Mouse (Mus musculus) heart, embryonic 16.5 days (tissue): ENCODE data around the gene Lrrtm4. TPM values are rescaled to one million over a fixed set of nuclear protein-coding genes. Genes with fewer than 3 reads are reported as not detected.

ENCODE experiments used
- ATAC-seq: fragments of 200-750 bp; cut with Nextera tagmentation; replicated peaks from 2 replicates; pipeline ENCODE4 v1.8.0; 2017; ENCODE audit warnings: moderate number of reproducible peaks; ENCODE audit not compliant: insufficient read depth, low FRiP score; ENCODE audit errors: extremely low read depth
- H3K27ac ChIP-seq: fragments of 300-500 bp; sonication (generic); 2 replicates; pipeline ENCODE4 v1.5.1; 2014; ENCODE audit warnings: mild to moderate bottlenecking, low read length, control low read depth, moderate library complexity
- H3K27me3 ChIP-seq: fragments of 300-500 bp; sonication (generic); 2 replicates; pipeline ENCODE4 v1.6.1; 2014; ENCODE audit warnings: low read length, mixed read lengths; ENCODE audit not compliant: control insufficient read depth, insufficient read depth
- H3K36me3 ChIP-seq: fragments of 300-500 bp; sonication (generic); 2 replicates; pipeline ENCODE4 v1.6.1; 2014; ENCODE audit not compliant: control insufficient read depth, insufficient read depth
- H3K4me1 ChIP-seq: fragments of 300-500 bp; sonication (generic); 2 replicates; pipeline ENCODE4 v1.6.1; 2014; ENCODE audit warnings: low read length, mixed read lengths; ENCODE audit not compliant: control insufficient read depth, insufficient read depth
- H3K4me2 ChIP-seq: fragments of 300-500 bp; sonication (generic); 2 replicates; pipeline ENCODE4 v1.6.1; 2014; ENCODE audit warnings: low read depth, mild to moderate bottlenecking, control low read depth, low read length
- H3K4me3 ChIP-seq: fragments of 300-500 bp; sonication (generic); 2 replicates; pipeline ENCODE4 v1.5.1; 2014; ENCODE audit warnings: mild to moderate bottlenecking, control low read depth, low read length
- H3K9ac ChIP-seq: fragments of 300-500 bp; sonication (generic); 2 replicates; pipeline ENCODE4 v1.6.1; 2014; ENCODE audit warnings: low read length, control low read depth
- H3K9me3 ChIP-seq: fragments of 300-500 bp; sonication (generic); replicated peaks from 2 replicates; pipeline ENCODE4 v1.6.1; 2016; ENCODE audit warnings: low read length; ENCODE audit not compliant: control insufficient read depth
- WGBS: fragments of 180-500 bp; shearing (Covaris S2); extraction: QIAGEN DNeasy Blood & Tissue Kit; methylation state at CpG from one replicate; pipeline ENCODE4 v1.1.7; 2014; 5-methylcytosine and 5-hydroxymethylcytosine counted together
- polyA plus RNA-seq: library from polyadenylated mRNA; unstranded; fragments of >200 nt; fragmentation: Nextera tagmentation; extraction: Ambion mirVana; gene quantifications from 2 replicates; pipeline ENCODE4 v1.2.1, GENCODE M21; 2015

Lrrtm4 gene
- polyA plus RNA-seq, 1 experiment from 2014 or later = 0.30 TPM

DNA sequence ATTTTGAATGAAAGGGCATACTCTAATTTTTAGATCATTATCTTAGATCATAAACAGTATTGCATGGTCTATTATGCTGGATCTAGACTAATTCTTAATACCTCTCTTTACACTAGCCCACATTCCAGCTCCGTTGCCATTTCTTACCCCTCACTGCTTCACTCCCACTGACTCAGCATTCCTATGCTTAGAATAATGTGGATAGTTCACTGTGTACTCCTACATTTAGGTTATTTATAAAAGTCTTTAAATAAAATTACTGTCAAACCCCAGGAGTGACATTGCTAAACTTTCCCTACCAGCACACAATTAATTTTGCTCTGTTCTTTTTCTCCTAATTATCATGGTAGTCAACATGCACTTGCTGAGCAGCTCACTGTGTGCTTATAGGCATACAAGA, 107.7 kb downstream of the Lrrtm4 start:
- no peak overlapping the region for H3K9ac ChIP-seq
- no peak overlapping the region for H3K27ac ChIP-seq
- no peak overlapping the region for H3K4me3 ChIP-seq
- no peaks in the 10 kb centered on the region for H3K36me3 ChIP-seq
- H3K9me3 ChIP-seq = 0 out of 2 replicates have a peak, but pooled peaks cover 2% of the 10 kb centered on the region
- no peak overlapping the region for H3K4me2 ChIP-seq
- WGBS = 83% methylated on average over 1 of the region's 1 CpGs
- H3K4me1 ChIP-seq = no peaks in the 10 kb centered on the region
- no peaks in the 10 kb centered on the region for H3K27me3 ChIP-seq
- ATAC-seq = no peak

- Histone ChIP-seq H3K9me3 (no peaks in the 10 kb centered on the region), H3K4me2 (no peak overlapping the region), H3K4me3 (no peak overlapping the region), H3K27ac (no peak overlapping the region), H3K27me3 (no peaks in the 10 kb centered on the region), H3K36me3 (no peaks in the 10 kb centered on the region), H3K4me1 (no peaks in the 10 kb centered on the region), H3K9ac (no peak overlapping the region)
- 63% methylated on average over 4 of the region's 4 CpGs for WGBS
- ATAC-seq = no peak
Observed at GRCm38 (mm10) chr6:80162585-80162984, 143.9 kb downstream of the Lrrtm4 start.

DNA sequence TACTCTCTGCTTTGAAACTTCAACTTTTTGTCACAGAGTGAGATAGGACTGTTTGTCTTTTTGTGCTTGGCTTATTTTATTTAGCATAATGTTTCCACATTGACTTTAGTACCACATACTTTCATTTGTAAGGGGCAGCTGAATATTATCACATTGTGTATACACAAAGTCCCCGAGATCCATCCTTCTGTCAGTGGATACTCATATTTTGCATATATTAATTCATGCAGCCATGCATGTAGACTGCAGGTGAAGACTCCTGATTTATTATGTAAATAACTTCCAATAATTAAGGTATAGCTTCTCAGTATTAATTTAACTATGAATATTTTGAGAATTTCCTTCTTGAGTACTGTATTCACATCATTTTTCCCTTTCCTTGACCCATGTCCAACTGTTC, 163.2 kb downstream of the Lrrtm4 start:
- Histone ChIP-seq H3K36me3 (no peaks in the 10 kb centered on the region), H3K4me1 (no peaks in the 10 kb centered on the region), H3K4me3 (no peak overlapping the region), H3K4me2 (no peak overlapping the region), H3K27ac (no peak overlapping the region), H3K27me3 (no peaks in the 10 kb centered on the region), H3K9ac (no peak overlapping the region), H3K9me3 (no peaks in the 10 kb centered on the region)
- 80% methylated on average over 1 of the region's 1 CpGs for WGBS
- ATAC-seq = no peak

GRCm38 (mm10) chr6:80182353-80182752, 163.7 kb downstream of the Lrrtm4 start:
- WGBS = 82% methylated on average over 2 of the region's 2 CpGs
- H3K4me2 ChIP-seq = no peak overlapping the region

DNA sequence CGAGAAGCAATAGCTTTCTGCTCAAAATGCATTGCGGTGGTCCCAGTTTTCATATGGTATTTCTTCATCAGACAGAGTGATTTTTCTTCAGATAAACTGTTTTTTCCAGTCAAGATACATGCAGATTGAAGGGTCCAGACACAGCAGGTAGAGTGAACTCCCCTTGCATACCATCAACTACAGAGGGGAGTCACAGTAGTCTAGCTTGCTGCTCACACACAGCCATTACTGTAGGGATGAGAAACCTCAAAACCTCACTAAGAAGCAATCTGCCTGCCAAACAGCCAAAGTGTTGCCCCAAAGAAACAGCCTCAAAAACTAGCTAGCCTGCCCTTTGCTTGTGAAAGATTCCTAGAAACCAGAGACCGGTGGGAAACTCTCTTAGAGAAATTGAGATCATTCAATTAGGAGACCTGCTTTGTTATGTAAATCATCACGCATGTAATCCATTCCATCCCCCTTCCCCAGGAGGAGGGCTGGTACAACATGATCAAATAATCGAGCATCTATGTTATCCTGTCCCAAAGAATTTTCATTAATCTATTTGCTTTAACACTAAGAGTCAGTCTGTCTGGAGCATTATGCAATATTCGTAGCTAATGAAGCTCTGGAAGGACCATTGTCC, 166.9 kb downstream of the Lrrtm4 start:
- no peaks in the 10 kb centered on the region for H3K4me1 ChIP-seq
- H3K27ac ChIP-seq = no peak overlapping the region
- H3K9ac ChIP-seq = no peak overlapping the region
- no peak for ATAC-seq
- H3K9me3 ChIP-seq = no peaks in the 10 kb centered on the region
- no peaks in the 10 kb centered on the region for H3K36me3 ChIP-seq
- H3K4me3 ChIP-seq = no peak overlapping the region
- 69% methylated on average over 6 of the region's 6 CpGs for WGBS
- H3K4me2 ChIP-seq = no peak overlapping the region
- H3K27me3 ChIP-seq = no peaks in the 10 kb centered on the region

More at GRCm38 (mm10) chr6:80182353-80182752, 163.7 kb downstream of the Lrrtm4 start:
- Histone ChIP-seq H3K4me1 (no peaks in the 10 kb centered on the region), H3K27ac (no peak overlapping the region), H3K27me3 (no peaks in the 10 kb centered on the region), H3K4me3 (no peak overlapping the region), H3K36me3 (no peaks in the 10 kb centered on the region), H3K9ac (no peak overlapping the region), H3K9me3 (no peaks in the 10 kb centered on the region)
- no peak for ATAC-seq

- WGBS = 73% methylated on average over 1 of the region's 1 CpGs
Observed at GRCm38 (mm10) chr6:80186791-80187190, 168.1 kb downstream of the Lrrtm4 start.

GRCm38 (mm10) chr6:80209476-80209875, 190.8 kb downstream of the Lrrtm4 start:
- Histone ChIP-seq H3K4me1 (no peaks in the 10 kb centered on the region), H3K9me3 (0 out of 2 replicates have a peak, but pooled peaks cover 2% of the 10 kb centered on the region), H3K27ac (no peak overlapping the region), H3K4me3 (no peak overlapping the region), H3K4me2 (no peak overlapping the region), H3K27me3 (no peaks in the 10 kb centered on the region), H3K9ac (no peak overlapping the region), H3K36me3 (no peaks in the 10 kb centered on the region)
- no peak for ATAC-seq
- 51% methylated on average over 2 of the region's 2 CpGs for WGBS

More at GRCm38 (mm10) chr6:80186791-80187190, 168.1 kb downstream of the Lrrtm4 start:
- no peak for ATAC-seq
- Histone ChIP-seq H3K4me1 (no peaks in the 10 kb centered on the region), H3K4me3 (no peak overlapping the region), H3K27ac (no peak overlapping the region), H3K27me3 (no peaks in the 10 kb centered on the region), H3K9me3 (no peaks in the 10 kb centered on the region), H3K36me3 (no peaks in the 10 kb centered on the region), H3K9ac (no peak overlapping the region), H3K4me2 (no peak overlapping the region)

DNA sequence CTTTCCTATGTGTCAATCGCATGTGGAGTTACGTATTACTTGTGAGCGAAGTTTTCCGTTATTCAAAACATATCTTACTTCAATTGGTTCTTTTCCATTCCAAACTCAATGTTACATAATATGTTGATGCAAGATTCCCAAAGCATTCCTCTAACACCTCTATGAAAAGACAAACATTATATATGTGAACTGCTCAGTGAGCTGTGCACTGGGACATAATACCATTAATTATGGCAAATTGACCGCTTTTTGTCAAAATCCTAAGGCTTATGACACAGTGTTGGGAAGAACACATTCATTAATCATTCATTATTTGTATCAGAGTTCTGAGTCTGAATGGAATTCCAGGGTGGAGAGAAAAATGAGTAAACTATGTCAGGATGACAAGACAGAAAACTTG, 191.6 kb downstream of the Lrrtm4 start:
- no peaks in the 10 kb centered on the region for H3K27me3 ChIP-seq
- H3K4me2 ChIP-seq = no peak overlapping the region
- 83% methylated on average over 5 of the region's 5 CpGs for WGBS
- no peak overlapping the region for H3K27ac ChIP-seq
- no peak overlapping the region for H3K4me3 ChIP-seq
- H3K9ac ChIP-seq = no peak overlapping the region
- H3K4me1 ChIP-seq = no peaks in the 10 kb centered on the region
- 0 out of 2 replicates have a peak, but pooled peaks cover 2% of the 10 kb centered on the region for H3K9me3 ChIP-seq
- ATAC-seq = no peak
- H3K36me3 ChIP-seq = no peaks in the 10 kb centered on the region

DNA sequence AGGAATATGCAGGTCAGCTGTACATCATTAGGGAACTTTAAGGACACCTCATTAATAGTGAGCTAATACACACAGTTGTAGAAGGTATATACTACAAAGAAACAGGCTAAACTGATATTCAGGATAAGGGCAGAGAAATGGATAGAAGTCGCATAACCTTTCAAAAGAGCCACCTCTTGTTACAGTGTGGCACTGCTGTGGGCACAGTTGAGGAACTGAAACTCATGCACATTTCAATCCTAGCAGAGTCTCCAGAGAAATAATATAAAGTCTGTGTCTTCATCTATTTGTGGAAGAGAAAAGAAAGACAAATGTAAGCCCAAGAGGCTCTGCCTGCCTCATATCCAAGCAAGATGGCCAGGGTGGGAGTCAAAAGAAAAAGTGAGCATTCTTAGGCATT, 242.9 kb downstream of the Lrrtm4 start:
- 94% methylated on average over 1 of the region's 1 CpGs for WGBS
- no peak for ATAC-seq
- Histone ChIP-seq H3K27me3 (no peaks in the 10 kb centered on the region), H3K4me2 (no peak overlapping the region), H3K9ac (no peak overlapping the region), H3K27ac (no peak overlapping the region), H3K4me1 (no peaks in the 10 kb centered on the region), H3K9me3 (no peaks in the 10 kb centered on the region), H3K36me3 (no peaks in the 10 kb centered on the region), H3K4me3 (no peak overlapping the region)
